Mouse (Mus musculus): ENCODE measurements around the gene Slc4a1. TPM values are rescaled to one million over a fixed set of nuclear protein-coding genes. Genes with fewer than 3 reads are reported as not detected.
A peak's percentile ranks its signal among the peaks of the same experiment; 100 is the strongest.

The Slc4a1 gene
- polyA plus RNA-seq, 1 experiment, result 0.48 TPM

GRCm38 (mm10) chr11:102381341-102382100 lies 15.5 kb upstream of the Slc4a1 start:
- Histone ChIP-seq H3K4me3 (ENCODE audit: low read depth, low read length) (no peak overlapping the region), H3K9ac (ENCODE audit: low read depth, poor library complexity, severe bottlenecking) (no peak overlapping the region), H3K36me3 (ENCODE audit: control insufficient read depth, insufficient read depth, low read length, poor library complexity, severe bottlenecking) (no peaks in the 10 kb centered on the region), H3K4me1 (ENCODE audit: control insufficient read depth, insufficient read depth, low read length) (peaks cover 2% of the 10 kb centered on the region), H3K9me3 (replicated peaks; ENCODE audit: control insufficient read depth, insufficient read depth, low read length, poor library complexity, severe bottlenecking) (0 out of 2 replicates have a peak, but pooled peaks cover 4% of the 10 kb centered on the region), H3K27me3 (ENCODE audit: control insufficient read depth, insufficient read depth, low read length, poor library complexity, severe bottlenecking) (no peaks in the 10 kb centered on the region), H3K27ac (ENCODE audit: insufficient read depth, low read length) (no peak overlapping the region)
- TF ChIP-seq EP300 (IDR thresholded peaks at IDR 0.05; ENCODE audit: insufficient read depth, low read depth, low read length) (no peak), POLR2A (IDR thresholded peaks at IDR 0.05; ENCODE audit: insufficient read depth, low read length) (no peak), CTCF (IDR thresholded peaks at IDR 0.05; ENCODE audit: low read depth, low read length) (no peak)

DNA sequence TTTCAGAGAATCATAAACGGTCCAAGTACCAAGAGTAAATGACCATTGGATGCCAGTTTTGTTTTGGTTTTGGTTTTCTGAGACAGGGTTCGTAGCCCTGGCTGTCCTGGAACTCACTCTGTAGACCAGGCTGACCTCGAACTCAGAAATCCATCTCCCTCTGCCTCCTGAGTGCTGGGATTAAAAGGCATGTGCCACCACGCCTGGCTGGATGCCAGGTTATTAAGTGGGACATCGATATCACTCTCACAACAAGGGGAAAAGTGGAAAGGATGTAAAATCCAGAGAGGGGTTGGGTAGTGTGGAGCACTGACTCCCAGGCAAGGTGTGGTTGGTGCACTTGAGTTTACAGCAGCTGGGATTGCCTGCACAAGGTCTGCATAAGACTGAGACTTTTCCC lies 14.1 kb upstream of the Slc4a1 start:
- peaks cover under 1% of the 10 kb centered on the region for H3K4me1 ChIP-seq (ENCODE audit: control insufficient read depth, insufficient read depth, low read length)
- no peak overlapping the region for H3K27ac ChIP-seq (ENCODE audit: insufficient read depth, low read length)
- H3K4me3 ChIP-seq (ENCODE audit: low read depth, low read length), result no peak overlapping the region
- TF ChIP-seq EP300 (IDR thresholded peaks at IDR 0.05; ENCODE audit: insufficient read depth, low read depth, low read length), result no peak
- TF ChIP-seq CTCF (IDR thresholded peaks at IDR 0.05; ENCODE audit: low read depth, low read length), result no peak
- no peak for TF ChIP-seq POLR2A (IDR thresholded peaks at IDR 0.05; ENCODE audit: insufficient read depth, low read length)
- no peaks in the 10 kb centered on the region for H3K36me3 ChIP-seq (ENCODE audit: control insufficient read depth, insufficient read depth, low read length, poor library complexity, severe bottlenecking)
- H3K9me3 ChIP-seq (replicated peaks; ENCODE audit: control insufficient read depth, insufficient read depth, low read length, poor library complexity, severe bottlenecking), result 0 out of 2 replicates have a peak, but pooled peaks cover 4% of the 10 kb centered on the region
- H3K9ac ChIP-seq (ENCODE audit: low read depth, poor library complexity, severe bottlenecking), result no peak overlapping the region
- no peaks in the 10 kb centered on the region for H3K27me3 ChIP-seq (ENCODE audit: control insufficient read depth, insufficient read depth, low read length, poor library complexity, severe bottlenecking)

DNA sequence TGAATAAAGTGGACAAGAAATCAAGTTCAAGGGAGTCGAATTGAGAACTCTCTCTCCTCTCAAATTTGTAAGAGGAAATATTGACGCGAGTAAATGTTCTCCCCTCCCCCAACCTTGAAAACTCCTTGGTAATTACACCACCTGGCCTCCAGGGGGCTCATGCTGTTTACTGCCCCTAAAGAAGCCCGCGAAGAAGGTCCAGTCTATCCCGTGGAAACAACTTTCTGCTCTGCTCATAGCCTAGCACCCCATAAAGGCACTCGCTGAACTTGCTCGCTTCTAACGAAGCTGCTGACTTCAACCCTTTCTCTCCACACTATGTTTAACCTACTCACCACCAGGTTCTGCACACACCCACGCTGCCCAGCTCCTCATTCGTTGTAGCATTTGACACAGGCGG lies 11.2 kb upstream of the Slc4a1 start:
- Histone ChIP-seq H3K4me1 (ENCODE audit: control insufficient read depth, insufficient read depth, low read length) (peaks cover 9% of the 10 kb centered on the region), H3K4me3 (ENCODE audit: low read depth, low read length) (peak overlapping the region; percentile 45), H3K36me3 (ENCODE audit: control insufficient read depth, insufficient read depth, low read length, poor library complexity, severe bottlenecking) (no peaks in the 10 kb centered on the region), H3K9me3 (replicated peaks; ENCODE audit: control insufficient read depth, insufficient read depth, low read length, poor library complexity, severe bottlenecking) (0 out of 2 replicates have a peak, but pooled peaks cover 4% of the 10 kb centered on the region), H3K9ac (ENCODE audit: low read depth, poor library complexity, severe bottlenecking) (peak overlapping the region; percentile 34), H3K27me3 (ENCODE audit: control insufficient read depth, insufficient read depth, low read length, poor library complexity, severe bottlenecking) (no peaks in the 10 kb centered on the region), H3K27ac (ENCODE audit: insufficient read depth, low read length) (peak overlapping the region; percentile 15; the same call in 1 of the 2 replicates)
- TF ChIP-seq CTCF (IDR thresholded peaks at IDR 0.05; ENCODE audit: low read depth, low read length), result peak; percentile 62
- peak; percentile 75 for TF ChIP-seq POLR2A (IDR thresholded peaks at IDR 0.05; ENCODE audit: insufficient read depth, low read length)
- TF ChIP-seq EP300 (IDR thresholded peaks at IDR 0.05; ENCODE audit: insufficient read depth, low read depth, low read length), result 0 out of 2 replicates have a peak, but pooled peaks have one; percentile 47

- Histone ChIP-seq H3K36me3 (ENCODE audit: control insufficient read depth, insufficient read depth, low read length, poor library complexity, severe bottlenecking) (no peaks in the 10 kb centered on the region), H3K27me3 (ENCODE audit: control insufficient read depth, insufficient read depth, low read length, poor library complexity, severe bottlenecking) (no peaks in the 10 kb centered on the region), H3K4me1 (ENCODE audit: control insufficient read depth, insufficient read depth, low read length) (peaks cover 9% of the 10 kb centered on the region), H3K9me3 (replicated peaks; ENCODE audit: control insufficient read depth, insufficient read depth, low read length, poor library complexity, severe bottlenecking) (0 out of 2 replicates have a peak, but pooled peaks cover 4% of the 10 kb centered on the region), H3K4me3 (ENCODE audit: low read depth, low read length) (peak overlapping the region; percentile 22), H3K27ac (ENCODE audit: insufficient read depth, low read length) (peak overlapping the region; percentile 95), H3K9ac (ENCODE audit: low read depth, poor library complexity, severe bottlenecking) (peak overlapping the region; percentile 56)
- TF ChIP-seq CTCF (IDR thresholded peaks at IDR 0.05; ENCODE audit: low read depth, low read length) (no peak), EP300 (IDR thresholded peaks at IDR 0.05; ENCODE audit: insufficient read depth, low read depth, low read length) (0 out of 2 replicates have a peak, but pooled peaks have one; percentile 18), POLR2A (IDR thresholded peaks at IDR 0.05; ENCODE audit: insufficient read depth, low read length) (no peak)
Measured at GRCm38 (mm10) chr11:102376196-102376835, 10.3 kb upstream of the Slc4a1 start.

- peak overlapping the region; percentile 95 for H3K27ac ChIP-seq (ENCODE audit: insufficient read depth, low read length)
- peak overlapping the region; percentile 56 for H3K9ac ChIP-seq (ENCODE audit: low read depth, poor library complexity, severe bottlenecking)
- H3K27me3 ChIP-seq (ENCODE audit: control insufficient read depth, insufficient read depth, low read length, poor library complexity, severe bottlenecking), result no peaks in the 10 kb centered on the region
- H3K4me3 ChIP-seq (ENCODE audit: low read depth, low read length), result peak overlapping the region; percentile 44
- 0 out of 2 replicates have a peak, but pooled peaks cover 4% of the 10 kb centered on the region for H3K9me3 ChIP-seq (replicated peaks; ENCODE audit: control insufficient read depth, insufficient read depth, low read length, poor library complexity, severe bottlenecking)
- TF ChIP-seq CTCF (IDR thresholded peaks at IDR 0.05; ENCODE audit: low read depth, low read length) (no peak), EP300 (IDR thresholded peaks at IDR 0.05; ENCODE audit: insufficient read depth, low read depth, low read length) (peak; percentile 75), POLR2A (IDR thresholded peaks at IDR 0.05; ENCODE audit: insufficient read depth, low read length) (peak; percentile 15)
- no peaks in the 10 kb centered on the region for H3K36me3 ChIP-seq (ENCODE audit: control insufficient read depth, insufficient read depth, low read length, poor library complexity, severe bottlenecking)
- peaks cover 9% of the 10 kb centered on the region for H3K4me1 ChIP-seq (ENCODE audit: control insufficient read depth, insufficient read depth, low read length)
Measured at GRCm38 (mm10) chr11:102375196-102376173, 9.5 kb upstream of the Slc4a1 start.

All from ES-Bruce4 (cell line).